Mouse (Mus musculus): ENCODE data around the gene Acvr1. TPM values are rescaled to one million over a fixed set of nuclear protein-coding genes. Genes with fewer than 3 reads are reported as not detected.

Acvr1 gene
- polyA plus RNA-seq, 1 experiment: 9.0 TPM

DNA sequence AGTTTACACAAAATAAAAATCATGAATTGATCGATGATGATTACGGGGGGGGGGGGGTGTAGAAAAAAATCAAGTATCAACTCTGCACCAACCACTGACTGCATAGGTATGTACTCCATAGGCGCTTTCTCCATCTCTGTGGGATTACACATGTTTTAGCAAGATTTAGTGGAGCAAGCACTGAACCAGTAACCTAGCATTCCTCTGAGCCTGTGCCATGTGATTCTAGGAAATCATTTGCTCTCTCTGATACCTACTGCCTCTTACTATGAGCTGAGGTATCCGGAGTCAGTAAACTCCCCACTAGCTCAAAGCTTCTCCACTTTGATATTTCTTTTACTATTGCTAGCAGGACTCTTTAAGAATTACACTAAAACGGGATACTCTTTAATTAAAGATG is 43.1 kb downstream of the Acvr1 start:
- Histone ChIP-seq H3K9me3 (replicated peaks; ENCODE audit: control insufficient read depth, insufficient read depth, low read length, poor library complexity, severe bottlenecking) (no peaks in the 10 kb centered on the region), H3K27ac (ENCODE audit: insufficient read depth, low read length) (no peak overlapping the region), H3K4me3 (ENCODE audit: low read depth, low read length) (no peak overlapping the region), H3K36me3 (ENCODE audit: control insufficient read depth, insufficient read depth, low read length, poor library complexity, severe bottlenecking) (no peaks in the 10 kb centered on the region), H3K27me3 (ENCODE audit: control insufficient read depth, insufficient read depth, low read length, poor library complexity, severe bottlenecking) (no peaks in the 10 kb centered on the region), H3K9ac (ENCODE audit: low read depth, poor library complexity, severe bottlenecking) (no peak overlapping the region), H3K4me1 (ENCODE audit: control insufficient read depth, insufficient read depth, low read length) (no peaks in the 10 kb centered on the region)
- no peak for TF ChIP-seq POLR2A (IDR thresholded peaks at IDR 0.05; ENCODE audit: insufficient read depth, low read length)
- no peak for TF ChIP-seq CTCF (IDR thresholded peaks at IDR 0.05; ENCODE audit: low read depth, low read length)
- no peak for TF ChIP-seq EP300 (IDR thresholded peaks at IDR 0.05; ENCODE audit: insufficient read depth, low read depth, low read length)

DNA sequence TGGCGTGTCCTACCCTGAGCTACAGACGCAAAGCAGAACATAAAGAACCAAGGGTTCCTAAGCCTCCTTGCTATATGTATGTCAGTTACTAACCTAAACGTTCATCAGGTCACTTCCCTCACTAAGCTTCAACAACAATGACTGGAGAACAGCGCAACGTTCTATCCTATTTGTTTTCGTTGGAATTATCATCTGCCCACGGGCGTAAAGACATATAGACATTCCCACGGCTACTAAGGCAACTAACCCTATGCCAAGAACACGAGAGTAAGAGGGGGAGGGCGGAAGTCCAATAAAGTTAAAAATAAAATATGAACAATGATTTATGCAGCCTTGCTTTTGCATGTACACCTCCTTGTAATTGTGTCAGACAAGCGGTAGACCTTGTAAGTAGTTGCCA is 43.9 kb downstream of the Acvr1 start:
- TF ChIP-seq EP300 (IDR thresholded peaks at IDR 0.05; ENCODE audit: insufficient read depth, low read depth, low read length) (no peak), POLR2A (IDR thresholded peaks at IDR 0.05; ENCODE audit: insufficient read depth, low read length) (no peak), CTCF (IDR thresholded peaks at IDR 0.05; ENCODE audit: low read depth, low read length) (no peak)
- Histone ChIP-seq H3K9me3 (replicated peaks; ENCODE audit: control insufficient read depth, insufficient read depth, low read length, poor library complexity, severe bottlenecking) (no peaks in the 10 kb centered on the region), H3K36me3 (ENCODE audit: control insufficient read depth, insufficient read depth, low read length, poor library complexity, severe bottlenecking) (no peaks in the 10 kb centered on the region), H3K4me1 (ENCODE audit: control insufficient read depth, insufficient read depth, low read length) (no peaks in the 10 kb centered on the region), H3K27me3 (ENCODE audit: control insufficient read depth, insufficient read depth, low read length, poor library complexity, severe bottlenecking) (no peaks in the 10 kb centered on the region), H3K9ac (ENCODE audit: low read depth, poor library complexity, severe bottlenecking) (no peak overlapping the region), H3K4me3 (ENCODE audit: low read depth, low read length) (no peak overlapping the region), H3K27ac (ENCODE audit: insufficient read depth, low read length) (no peak overlapping the region)

DNA sequence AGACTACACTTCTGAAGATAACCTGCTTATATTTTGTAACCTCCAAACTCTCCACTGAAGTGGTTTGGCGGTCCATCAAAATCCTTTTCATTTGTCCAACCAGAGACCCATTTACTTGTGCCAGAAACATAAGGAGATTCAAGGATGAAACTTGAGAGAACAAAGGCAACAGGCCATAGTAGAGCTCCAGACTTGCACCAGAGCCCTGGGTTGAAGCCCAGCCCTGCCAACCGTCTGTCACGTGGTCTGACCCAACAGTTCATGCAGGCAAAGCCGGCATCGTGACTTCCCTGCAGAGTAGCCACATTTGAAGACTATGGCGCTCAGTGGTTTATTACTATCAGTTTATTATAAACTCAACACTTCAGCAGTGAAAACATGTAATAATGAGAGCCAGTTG is 45.3 kb downstream of the Acvr1 start:
- Histone ChIP-seq H3K9ac (ENCODE audit: low read depth, poor library complexity, severe bottlenecking) (no peak overlapping the region), H3K27ac (ENCODE audit: insufficient read depth, low read length) (no peak overlapping the region), H3K4me3 (ENCODE audit: low read depth, low read length) (no peak overlapping the region), H3K27me3 (ENCODE audit: control insufficient read depth, insufficient read depth, low read length, poor library complexity, severe bottlenecking) (no peaks in the 10 kb centered on the region), H3K9me3 (replicated peaks; ENCODE audit: control insufficient read depth, insufficient read depth, low read length, poor library complexity, severe bottlenecking) (no peaks in the 10 kb centered on the region), H3K36me3 (ENCODE audit: control insufficient read depth, insufficient read depth, low read length, poor library complexity, severe bottlenecking) (no peaks in the 10 kb centered on the region), H3K4me1 (ENCODE audit: control insufficient read depth, insufficient read depth, low read length) (no peaks in the 10 kb centered on the region)
- no peak for TF ChIP-seq EP300 (IDR thresholded peaks at IDR 0.05; ENCODE audit: insufficient read depth, low read depth, low read length)
- no peak for TF ChIP-seq POLR2A (IDR thresholded peaks at IDR 0.05; ENCODE audit: insufficient read depth, low read length)
- TF ChIP-seq CTCF (IDR thresholded peaks at IDR 0.05; ENCODE audit: low read depth, low read length): no peak

DNA sequence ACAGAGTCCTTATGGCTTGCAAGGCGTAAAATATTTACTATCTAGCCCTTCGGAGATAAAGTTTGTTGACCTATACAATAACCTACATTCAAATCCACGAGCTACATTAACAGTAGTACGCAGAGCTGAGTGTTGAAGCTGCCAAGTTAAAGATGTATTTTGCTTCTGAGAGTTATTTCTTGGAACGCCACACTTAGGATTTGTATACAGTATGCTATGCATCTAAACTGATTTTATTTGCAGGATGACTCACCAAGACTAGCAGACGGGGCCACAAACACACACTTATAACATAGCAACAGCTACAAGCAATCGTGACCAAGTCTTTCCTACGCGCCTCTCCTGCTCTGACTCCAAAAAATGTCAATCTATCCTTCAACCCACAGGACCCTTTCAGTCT is 46.2 kb downstream of the Acvr1 start:
- no peaks in the 10 kb centered on the region for H3K27me3 ChIP-seq (ENCODE audit: control insufficient read depth, insufficient read depth, low read length, poor library complexity, severe bottlenecking)
- H3K4me3 ChIP-seq (ENCODE audit: low read depth, low read length): no peak overlapping the region
- H3K27ac ChIP-seq (ENCODE audit: insufficient read depth, low read length): no peak overlapping the region
- no peaks in the 10 kb centered on the region for H3K36me3 ChIP-seq (ENCODE audit: control insufficient read depth, insufficient read depth, low read length, poor library complexity, severe bottlenecking)
- H3K9me3 ChIP-seq (replicated peaks; ENCODE audit: control insufficient read depth, insufficient read depth, low read length, poor library complexity, severe bottlenecking): no peaks in the 10 kb centered on the region
- no peaks in the 10 kb centered on the region for H3K4me1 ChIP-seq (ENCODE audit: control insufficient read depth, insufficient read depth, low read length)
- no peak for TF ChIP-seq POLR2A (IDR thresholded peaks at IDR 0.05; ENCODE audit: insufficient read depth, low read length)
- no peak for TF ChIP-seq EP300 (IDR thresholded peaks at IDR 0.05; ENCODE audit: insufficient read depth, low read depth, low read length)
- TF ChIP-seq CTCF (IDR thresholded peaks at IDR 0.05; ENCODE audit: low read depth, low read length): no peak
- no peak overlapping the region for H3K9ac ChIP-seq (ENCODE audit: low read depth, poor library complexity, severe bottlenecking)

DNA sequence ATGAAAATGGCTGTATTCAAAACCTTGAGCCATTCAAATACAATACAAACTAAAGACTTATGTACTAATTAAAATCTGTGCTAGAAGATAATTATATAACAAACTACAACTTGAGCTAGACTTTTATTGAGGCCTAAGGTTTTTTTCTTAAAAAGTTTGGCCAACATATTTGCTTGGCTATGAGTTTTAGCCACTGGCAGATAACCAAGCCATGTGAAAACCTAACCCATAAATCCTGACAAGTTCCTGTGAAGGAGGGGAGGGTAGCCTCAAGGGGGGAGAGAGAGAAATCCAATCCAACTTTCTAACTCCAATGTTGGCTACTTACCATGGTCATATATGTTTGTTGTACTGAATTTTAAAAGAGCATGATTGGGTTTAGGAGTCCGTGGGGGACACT is 48.4 kb downstream of the Acvr1 start:
- Histone ChIP-seq H3K27me3 (ENCODE audit: control insufficient read depth, insufficient read depth, low read length, poor library complexity, severe bottlenecking) (no peaks in the 10 kb centered on the region), H3K27ac (ENCODE audit: insufficient read depth, low read length) (no peak overlapping the region), H3K9me3 (replicated peaks; ENCODE audit: control insufficient read depth, insufficient read depth, low read length, poor library complexity, severe bottlenecking) (no peaks in the 10 kb centered on the region), H3K4me3 (ENCODE audit: low read depth, low read length) (no peak overlapping the region), H3K9ac (ENCODE audit: low read depth, poor library complexity, severe bottlenecking) (no peak overlapping the region), H3K4me1 (ENCODE audit: control insufficient read depth, insufficient read depth, low read length) (no peaks in the 10 kb centered on the region), H3K36me3 (ENCODE audit: control insufficient read depth, insufficient read depth, low read length, poor library complexity, severe bottlenecking) (no peaks in the 10 kb centered on the region)
- no peak for TF ChIP-seq EP300 (IDR thresholded peaks at IDR 0.05; ENCODE audit: insufficient read depth, low read depth, low read length)
- TF ChIP-seq CTCF (IDR thresholded peaks at IDR 0.05; ENCODE audit: low read depth, low read length): no peak
- TF ChIP-seq POLR2A (IDR thresholded peaks at IDR 0.05; ENCODE audit: insufficient read depth, low read length): no peak

DNA sequence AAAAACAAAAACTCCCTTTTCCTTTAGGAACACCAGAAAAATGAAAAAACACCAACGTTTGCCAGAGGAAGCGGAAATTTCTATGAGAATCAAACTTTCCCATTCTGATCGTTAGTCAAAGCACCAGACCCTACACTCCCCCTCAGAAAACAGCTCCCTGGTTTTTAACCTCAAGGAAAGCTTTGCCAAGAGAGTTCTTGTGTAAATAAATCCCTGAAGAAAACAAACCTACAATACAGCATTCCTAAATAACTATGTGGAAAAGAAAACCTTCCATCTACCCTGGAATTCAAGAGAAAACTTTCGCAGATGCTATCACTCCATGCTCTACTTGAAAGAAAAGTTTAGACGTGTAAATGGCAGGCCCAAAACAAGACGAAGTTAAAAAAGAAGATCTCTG is 50.0 kb downstream of the Acvr1 start:
- no peaks in the 10 kb centered on the region for H3K4me1 ChIP-seq (ENCODE audit: control insufficient read depth, insufficient read depth, low read length)

More for the DNA sequence above, 50.0 kb downstream of the Acvr1 start:
- no peak overlapping the region for H3K9ac ChIP-seq (ENCODE audit: low read depth, poor library complexity, severe bottlenecking)
- TF ChIP-seq EP300 (IDR thresholded peaks at IDR 0.05; ENCODE audit: insufficient read depth, low read depth, low read length): no peak
- no peak overlapping the region for H3K4me3 ChIP-seq (ENCODE audit: low read depth, low read length)
- H3K36me3 ChIP-seq (ENCODE audit: control insufficient read depth, insufficient read depth, low read length, poor library complexity, severe bottlenecking): no peaks in the 10 kb centered on the region
- H3K27me3 ChIP-seq (ENCODE audit: control insufficient read depth, insufficient read depth, low read length, poor library complexity, severe bottlenecking): no peaks in the 10 kb centered on the region
- H3K27ac ChIP-seq (ENCODE audit: insufficient read depth, low read length): no peak overlapping the region
- H3K9me3 ChIP-seq (replicated peaks; ENCODE audit: control insufficient read depth, insufficient read depth, low read length, poor library complexity, severe bottlenecking): no peaks in the 10 kb centered on the region
